Mouse (Mus musculus) CD4-positive, CD25-positive, alpha-beta regulatory T cell, adult 2 months (primary cell): ENCODE data around the gene Klf14.

Source experiments
- DNase-seq: peaks from one replicate; pipeline ENCODE4 v3.0.0-alpha.2; 2012; ENCODE audit warnings: low read depth, low spot score

Gene Klf14

DNA sequence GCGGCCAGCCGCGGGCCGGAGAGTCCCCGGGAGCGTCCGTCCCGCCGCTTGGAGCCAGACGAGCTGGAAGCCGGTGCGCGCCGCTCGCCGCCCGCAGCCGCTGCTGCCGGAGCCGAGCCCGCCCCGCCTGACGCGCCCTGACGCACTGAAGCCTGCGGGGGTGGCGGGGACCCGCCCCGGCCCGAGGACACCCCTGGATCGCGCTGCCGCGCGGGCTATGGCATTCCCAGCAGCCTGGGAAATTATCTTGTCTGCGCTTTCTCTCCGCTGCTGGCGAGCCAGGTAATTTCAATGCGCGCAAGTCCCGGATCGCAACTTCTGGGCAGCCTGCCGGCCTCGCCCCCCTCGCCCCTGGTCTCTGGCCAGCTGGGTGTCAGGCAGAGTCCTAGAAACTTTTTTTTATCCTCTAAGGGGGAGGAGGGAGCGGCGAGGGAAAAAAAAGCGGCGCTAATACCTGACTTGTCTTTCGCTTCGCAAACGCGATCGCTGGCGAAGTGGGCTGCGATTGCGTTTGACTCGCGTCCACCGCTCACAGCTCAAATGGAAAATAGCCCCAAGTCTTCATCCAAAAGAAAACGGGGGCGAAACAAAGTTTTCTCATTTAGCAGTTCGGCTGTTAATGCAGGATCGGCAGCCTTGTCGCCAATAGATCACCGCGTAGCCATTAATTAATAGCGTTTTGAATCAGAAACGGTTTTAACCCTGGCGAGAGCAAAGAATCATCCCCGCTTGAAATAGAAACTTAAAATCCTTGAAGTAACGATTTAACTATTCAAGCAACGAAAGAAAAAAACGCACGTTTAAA is at the start of gene Klf14:
Gene Klf14 (minus strand): TSS at position 343 of the 805 bp plus-strand sequence.
- peak; percentile 7 for DNase-seq

DNA sequence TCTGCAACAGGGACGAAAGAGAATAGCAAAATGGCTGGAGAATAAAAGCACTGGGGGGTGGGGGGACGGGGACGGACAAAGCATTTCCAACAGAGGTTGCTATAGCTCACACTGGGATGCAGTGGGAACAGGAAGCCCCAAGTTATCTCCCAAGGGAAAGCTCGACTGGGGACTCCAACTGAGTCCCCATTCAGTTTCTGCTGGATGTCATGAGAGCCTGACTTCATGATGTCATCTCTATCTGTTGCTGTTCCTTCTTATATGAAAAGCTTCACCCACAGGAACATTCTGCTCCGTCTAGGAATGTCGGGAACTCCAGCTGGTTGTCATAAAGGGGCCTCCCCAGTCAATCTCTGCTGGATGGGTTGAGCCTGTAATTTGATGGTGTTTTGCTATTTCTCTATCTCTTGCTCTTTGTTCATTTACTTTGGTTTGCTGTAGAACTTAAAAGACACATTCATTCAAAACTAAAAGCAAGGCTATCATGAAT is 47.3 kb upstream of the Klf14 start:
- DNase-seq: no peak

DNA sequence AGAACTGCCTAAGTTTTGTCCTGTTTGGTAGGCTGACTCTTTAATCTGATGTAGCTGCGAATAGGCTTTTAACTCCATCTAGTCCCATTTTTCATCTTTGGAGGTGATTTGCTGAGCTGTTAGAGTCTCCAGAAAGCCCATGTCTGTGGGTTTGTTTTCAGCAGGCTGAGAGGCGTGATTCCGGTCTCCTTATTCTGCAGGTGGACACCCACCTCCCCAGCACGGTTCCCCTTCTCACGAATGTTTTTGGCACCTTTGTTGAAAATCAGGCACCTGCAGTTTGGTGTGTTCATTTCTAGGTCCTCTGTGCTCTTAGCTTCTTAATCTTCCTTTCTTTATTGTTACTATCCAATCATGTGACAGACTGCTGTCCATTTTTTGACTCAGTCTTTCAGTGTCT is 27.5 kb upstream of the Klf14 start:
- DNase-seq: no peak

DNA sequence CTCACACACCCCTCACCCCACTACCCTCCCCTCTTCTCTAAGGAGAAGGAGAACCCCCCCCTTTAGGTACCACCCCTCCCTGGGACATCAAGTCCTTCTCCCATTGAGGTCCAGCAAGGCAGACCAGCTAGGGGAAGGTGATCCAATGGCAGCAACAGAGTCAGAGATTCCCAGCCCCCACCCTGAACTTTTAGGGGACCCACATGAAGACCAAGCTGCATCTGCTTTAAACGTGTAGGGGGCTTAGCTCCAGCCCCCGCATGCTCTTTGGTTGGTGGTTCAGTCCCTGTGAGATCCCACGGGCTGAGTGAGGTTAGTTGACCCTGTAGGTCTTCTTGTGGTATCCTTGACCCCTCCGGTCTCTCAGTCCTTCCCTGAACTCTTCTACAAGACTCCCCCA is 24.1 kb upstream of the Klf14 start:
- DNase-seq: no peak

DNA sequence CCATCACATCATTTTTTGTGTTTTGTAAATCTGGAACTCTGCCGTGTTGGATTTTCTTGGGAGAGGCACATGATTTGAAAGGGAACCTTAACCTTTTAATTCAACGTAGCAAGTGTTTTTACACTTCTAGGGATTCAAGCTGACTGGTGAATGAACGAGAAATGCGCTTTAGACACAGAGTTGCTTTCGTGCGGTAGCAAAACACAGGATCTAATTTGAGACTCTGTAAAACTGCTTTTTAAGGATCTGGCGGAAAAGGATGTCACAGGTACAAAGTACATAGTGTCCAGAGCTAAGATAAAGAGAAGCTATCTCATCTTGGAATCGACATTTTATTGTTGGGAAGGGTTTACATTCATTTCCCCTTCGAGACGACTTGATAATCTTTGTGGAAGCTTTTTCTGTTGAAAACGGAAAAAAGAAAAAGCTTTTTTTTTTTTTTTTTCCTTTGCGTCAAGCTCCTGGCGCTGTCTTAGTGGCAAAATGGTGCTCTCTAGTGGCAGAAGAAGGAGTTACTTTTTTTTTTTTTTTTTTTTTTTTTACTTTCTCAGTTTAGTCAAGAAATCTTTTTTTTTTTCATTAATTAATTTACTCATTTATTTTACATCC is 23.6 kb upstream of the Klf14 start:
- peak; percentile 54 for DNase-seq

DNA sequence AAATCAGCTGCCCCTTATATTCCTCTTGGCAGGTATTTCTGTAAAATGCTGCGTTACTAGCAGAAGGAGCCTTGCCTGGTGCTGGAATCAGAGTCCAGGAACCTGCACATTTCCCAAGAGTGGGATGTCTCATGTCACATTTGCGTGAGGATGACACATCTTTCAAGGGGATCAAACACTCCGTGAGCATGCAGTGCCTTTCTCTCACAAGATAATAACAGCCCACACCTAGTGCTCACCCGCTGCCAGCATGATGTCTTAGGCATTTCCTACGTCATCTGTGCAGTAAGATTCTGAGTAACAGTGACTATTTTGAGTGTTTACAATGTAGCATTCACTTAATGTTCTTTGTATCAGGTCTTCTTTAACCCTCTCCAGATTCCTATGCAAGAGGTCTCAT is 22.5 kb upstream of the Klf14 start:
- no peak for DNase-seq

DNA sequence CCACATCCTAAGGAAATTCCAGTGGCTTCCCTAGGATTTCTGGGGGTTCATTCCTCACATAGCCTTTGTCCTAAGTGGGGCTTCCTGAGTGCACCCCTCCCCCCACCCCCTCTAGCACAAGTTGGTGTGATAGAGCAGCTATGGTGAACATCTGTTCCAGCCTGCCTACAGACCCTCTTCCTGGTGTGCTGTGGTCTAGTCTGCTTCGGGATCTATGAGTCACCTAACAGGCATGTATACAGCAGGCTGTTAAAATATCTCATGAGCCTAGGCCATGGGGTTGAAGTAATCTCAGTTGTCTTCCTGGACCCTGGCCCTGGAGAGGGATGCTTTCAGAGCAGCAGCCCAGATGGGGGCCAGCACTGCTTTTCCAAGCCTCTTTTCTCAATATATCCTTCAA is 19.7 kb upstream of the Klf14 start:
- DNase-seq: no peak

DNA sequence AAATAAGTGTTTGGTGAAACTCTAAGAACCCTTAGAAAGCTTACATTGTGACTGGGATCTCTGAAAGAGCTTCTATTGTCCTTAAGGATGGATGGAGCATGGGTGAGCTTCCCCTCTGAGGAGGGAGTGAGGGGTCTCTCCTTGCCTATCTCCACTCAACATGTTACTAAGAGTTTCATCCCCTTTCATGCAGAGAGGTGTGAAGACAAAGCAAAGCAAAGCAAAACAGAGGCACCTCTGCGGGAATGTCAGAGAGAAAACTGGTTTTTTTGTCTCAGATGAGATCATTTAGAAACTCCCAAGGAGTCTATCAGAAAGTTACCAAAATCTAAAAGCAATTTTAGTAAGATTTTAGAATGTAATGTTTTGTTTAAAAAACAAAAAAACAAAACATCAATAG is 13.2 kb upstream of the Klf14 start:
- no peak for DNase-seq

DNA sequence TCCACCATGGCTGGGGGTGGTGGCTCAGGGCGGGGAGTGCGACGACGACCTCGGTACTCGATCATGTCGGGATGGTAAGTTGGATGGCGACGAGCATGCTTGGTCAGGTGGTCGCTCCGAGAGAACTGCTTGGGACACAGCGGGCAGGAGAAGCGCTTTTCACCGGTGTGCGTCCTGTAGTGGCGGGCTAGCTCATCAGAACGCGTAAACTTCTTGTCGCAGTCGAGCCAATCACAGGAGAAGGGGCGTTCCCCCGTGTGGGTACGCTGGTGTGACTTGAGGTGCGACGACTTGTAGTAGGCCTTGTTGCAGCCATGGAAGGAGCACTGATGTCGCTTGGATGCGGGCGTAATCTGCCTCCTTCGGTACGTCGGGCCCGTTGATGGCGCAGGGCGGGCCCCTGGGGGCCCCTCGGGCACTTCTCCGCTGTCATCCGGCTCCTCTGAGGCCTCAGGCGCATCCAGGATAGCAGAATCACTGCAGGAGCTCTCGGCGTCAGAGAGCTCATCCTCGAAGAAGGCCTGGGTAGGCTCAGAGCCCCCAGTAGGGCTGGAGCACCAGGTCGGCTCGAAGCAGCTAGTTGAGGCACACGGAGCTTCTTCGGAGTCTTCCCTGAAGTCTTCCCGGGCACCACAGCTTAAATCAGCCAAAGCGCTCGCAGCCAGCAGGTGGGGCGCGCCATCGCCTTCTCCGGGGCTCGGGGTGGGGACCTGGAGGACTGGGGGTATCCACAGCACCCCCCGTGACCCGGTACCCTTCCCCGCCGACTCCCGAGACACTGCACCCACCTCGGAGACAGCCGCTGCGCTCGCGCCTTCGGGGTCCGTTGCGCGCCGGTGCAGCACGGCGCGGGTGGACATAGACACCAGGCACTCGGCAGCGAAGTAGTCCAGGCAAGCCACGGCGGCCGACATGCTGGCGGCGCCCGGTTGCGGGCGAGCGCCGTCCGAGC is 818 bp downstream of the Klf14 start:
- DNase-seq: no peak

DNA sequence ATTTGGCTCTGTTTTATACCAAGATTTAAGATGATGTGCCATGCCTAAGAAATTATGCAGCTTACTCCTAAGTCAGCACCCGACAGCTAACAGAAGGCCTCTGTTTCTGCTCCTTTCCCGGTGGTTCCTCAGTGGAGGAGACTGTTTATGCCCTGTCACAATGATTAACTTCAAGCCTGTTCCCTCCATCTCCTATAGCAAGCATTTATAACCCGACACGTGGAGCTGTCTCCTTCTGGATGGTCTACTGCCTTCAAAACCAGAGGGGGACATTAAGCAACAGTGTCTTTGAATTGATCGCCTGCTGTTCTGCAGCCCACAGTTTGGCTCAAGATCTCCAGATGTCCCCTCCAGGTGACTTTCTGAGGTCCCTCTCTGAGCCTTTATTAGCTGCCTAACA is 19.6 kb downstream of the Klf14 start:
- no peak for DNase-seq

DNA sequence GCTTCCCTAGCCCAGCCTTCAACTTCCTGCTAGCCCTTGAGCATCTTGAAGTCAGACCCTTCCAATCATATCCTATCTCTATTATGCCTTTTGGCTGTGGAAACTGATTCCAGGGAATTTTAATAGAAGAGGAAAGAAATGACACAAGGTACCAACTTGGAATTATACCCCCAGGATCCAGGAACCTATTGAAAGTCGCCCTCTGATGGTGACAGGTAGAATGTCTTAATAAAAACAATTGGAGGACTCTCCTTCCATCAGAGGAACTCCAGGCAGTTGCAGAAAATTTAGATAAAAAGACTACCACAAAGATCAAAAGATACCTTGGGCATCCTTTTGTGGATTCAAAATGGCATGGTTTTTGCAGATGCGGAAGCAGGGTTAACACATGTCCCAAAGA is 36.1 kb downstream of the Klf14 start:
- peak; percentile 2 for DNase-seq

DNA sequence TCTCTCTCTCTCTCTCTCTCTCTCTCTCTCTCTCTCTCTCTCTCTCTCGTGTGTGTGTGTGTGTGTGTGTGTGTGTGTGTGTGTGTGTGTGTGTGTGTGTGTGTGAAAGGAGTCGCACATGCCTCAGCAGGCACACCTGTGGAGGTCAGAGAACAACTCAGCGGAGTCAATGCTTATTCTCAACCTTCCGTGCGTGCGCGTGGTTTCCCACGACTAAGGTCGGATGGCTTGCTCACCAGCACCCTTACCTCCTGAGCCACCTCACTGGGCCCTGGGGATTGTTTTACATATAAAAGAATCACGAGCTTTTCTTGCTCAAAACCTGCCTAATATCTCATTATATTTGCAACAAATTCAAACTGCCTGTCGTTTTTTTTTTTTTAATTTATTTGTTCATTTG is 37.1 kb downstream of the Klf14 start:
- DNase-seq: no peak

DNA sequence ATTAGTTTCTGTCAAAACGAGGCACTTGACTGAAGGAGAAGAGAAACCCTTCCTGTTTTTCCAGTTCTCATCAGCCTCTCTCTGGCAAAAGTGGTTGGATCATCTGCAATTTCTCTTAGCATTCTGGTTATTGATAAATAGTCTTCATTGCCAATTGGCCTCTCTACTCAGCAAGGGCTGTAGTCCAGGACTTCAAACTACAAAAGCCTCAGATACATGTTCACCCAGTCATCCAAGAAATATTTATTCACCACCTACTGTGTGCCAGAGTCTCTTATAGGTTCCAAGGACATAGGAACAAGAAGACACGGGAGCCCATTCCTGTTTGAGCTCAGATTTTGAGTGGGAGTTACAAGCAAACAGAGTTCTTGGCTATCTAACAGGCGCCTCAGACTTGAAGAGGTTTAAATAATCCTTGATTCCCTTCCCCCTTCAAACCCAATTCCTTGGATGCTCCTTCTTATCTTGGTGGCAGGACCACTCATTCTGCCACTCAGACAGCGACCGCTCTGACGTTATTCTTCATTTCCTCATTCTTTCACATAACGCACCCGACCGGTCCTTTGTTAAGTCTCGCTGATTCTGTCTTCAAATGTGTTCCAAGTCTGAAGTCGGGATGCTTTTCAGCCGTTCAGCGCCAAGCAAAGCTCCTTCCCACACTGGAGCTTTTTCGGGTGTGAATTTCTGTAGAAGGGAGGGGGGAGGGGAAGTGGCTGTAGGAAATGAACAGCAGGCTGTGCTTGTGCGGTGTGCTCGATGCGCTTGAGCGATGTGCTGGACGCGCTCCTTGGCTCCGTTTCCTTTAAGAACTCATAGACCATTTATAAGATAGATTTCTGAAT is 37.8 kb downstream of the Klf14 start:
- DNase-seq: no peak

DNA sequence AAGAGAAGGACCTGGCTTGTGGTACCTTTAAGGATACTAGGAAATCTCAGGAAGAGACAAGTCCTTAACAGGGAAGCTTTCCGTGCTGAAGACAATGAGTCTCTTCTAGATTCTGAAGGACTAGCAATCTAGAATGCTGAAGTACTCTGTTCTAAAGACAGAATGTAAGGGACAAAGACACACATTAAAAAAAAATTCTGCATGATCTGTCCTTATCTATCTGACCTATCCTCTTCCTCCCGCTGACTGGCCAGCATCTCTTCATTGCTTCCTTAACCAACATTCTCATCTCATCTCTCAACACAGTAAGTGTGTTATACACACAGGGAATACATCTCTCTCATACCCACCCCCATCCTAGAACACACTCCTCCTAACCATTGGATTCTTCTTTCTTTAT is 43.4 kb downstream of the Klf14 start, which contains the start of gene Tsga13:
Gene Tsga13 (minus strand): TSS at position 101 of the 400 bp plus-strand sequence.
- no peak for DNase-seq

DNA sequence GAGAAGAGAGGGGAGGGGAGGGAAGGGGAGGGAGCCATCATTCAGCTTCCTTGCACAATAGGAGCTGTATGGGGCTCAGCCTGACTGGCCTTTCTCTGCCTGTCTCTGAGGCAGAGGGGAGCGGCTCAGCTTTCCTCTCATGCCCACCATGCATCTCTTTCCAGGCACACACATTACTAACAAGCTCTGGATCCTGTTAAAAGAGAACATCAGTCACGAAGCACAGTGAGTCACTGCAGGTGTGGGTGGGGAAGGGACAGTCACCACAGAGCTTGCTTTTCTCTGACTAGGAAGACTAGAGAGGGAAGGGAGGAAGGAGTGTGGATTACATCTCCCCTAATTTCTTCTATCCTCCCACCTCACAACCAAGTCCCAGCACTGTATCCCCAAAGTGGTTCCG is 50.9 kb downstream of the Klf14 start:
- DNase-seq: no peak
